Mouse (Mus musculus): ENCODE results near the gene Trmt10c. TPM values are rescaled to one million over a fixed set of nuclear protein-coding genes. Genes with fewer than 3 reads are reported as not detected.
"Not testable (repeated sequence)": the region's sequence is repeated elsewhere in the genome, so short reads cannot be mapped to it uniquely, and the experiment has no call there.

Gene Trmt10c
- polyA plus RNA-seq, 1 experiment from 2014 or later, result 32.3 TPM

- Histone ChIP-seq H3K9me3 (no peaks in the 10 kb centered on the region), H3K36me3 (no peaks in the 10 kb centered on the region), H3K27me3 (replicated peaks) (no peaks in the 10 kb centered on the region), H3K4me2 (replicated peaks) (no peak overlapping the region), H3K9ac (no peak overlapping the region), H3K4me3 (replicated peaks) (no peak overlapping the region), H3K27ac (no peak overlapping the region), H3K4me1 (replicated peaks) (no peaks in the 10 kb centered on the region)
- 90% methylated on average over 6 of the region's 6 CpGs for WGBS
- no peak for ATAC-seq
Measured at GRCm38 (mm10) chr16:56068523-56069070, 31.0 kb upstream of the Trmt10c start.

- Histone ChIP-seq H3K36me3 (no peaks in the 10 kb centered on the region), H3K27ac (no peak overlapping the region), H3K9me3 (no peaks in the 10 kb centered on the region), H3K4me1 (replicated peaks) (no peaks in the 10 kb centered on the region), H3K9ac (no peak overlapping the region), H3K4me2 (replicated peaks) (no peak overlapping the region), H3K4me3 (replicated peaks) (no peak overlapping the region), H3K27me3 (replicated peaks) (no peaks in the 10 kb centered on the region)
- WGBS, result 59% methylated on average over 8 of the region's 8 CpGs
- ATAC-seq, result no peak
Measured at GRCm38 (mm10) chr16:56066113-56066512, 28.5 kb upstream of the Trmt10c start.

- H3K4me1 ChIP-seq (replicated peaks), result no peaks in the 10 kb centered on the region
- ATAC-seq, result peak; percentile 94
- 5% methylated on average over 20 of the region's 20 CpGs for WGBS
- H3K9ac ChIP-seq, result peak overlapping the region; percentile 43
- no peaks in the 10 kb centered on the region for H3K9me3 ChIP-seq
- no peaks in the 10 kb centered on the region for H3K27me3 ChIP-seq (replicated peaks)
- H3K4me3 ChIP-seq (replicated peaks), result peak overlapping the region; percentile 43
- no peak overlapping the region for H3K27ac ChIP-seq
- peak overlapping the region; percentile 76 for H3K4me2 ChIP-seq (replicated peaks)
- H3K36me3 ChIP-seq, result no peaks in the 10 kb centered on the region
Measured at GRCm38 (mm10) chr16:56064334-56064990, 26.8 kb upstream of the Trmt10c start.

GRCm38 (mm10) chr16:56062981-56063380 lies 25.4 kb upstream of the Trmt10c start:
- Histone ChIP-seq H3K4me1 (replicated peaks) (no peaks in the 10 kb centered on the region), H3K36me3 (no peaks in the 10 kb centered on the region), H3K4me2 (replicated peaks) (no peak overlapping the region), H3K9me3 (no peaks in the 10 kb centered on the region), H3K27me3 (replicated peaks) (no peaks in the 10 kb centered on the region), H3K27ac (no peak overlapping the region), H3K9ac (no peak overlapping the region), H3K4me3 (replicated peaks) (no peak overlapping the region)
- no peak for ATAC-seq
- WGBS, result 58% methylated on average over 11 of the region's 11 CpGs

- 74% methylated on average over 7 of the region's 7 CpGs for WGBS
- no peaks in the 10 kb centered on the region for H3K4me1 ChIP-seq (replicated peaks)
- no peak overlapping the region for H3K27ac ChIP-seq
- H3K4me3 ChIP-seq (replicated peaks), result no peak overlapping the region
- H3K36me3 ChIP-seq, result no peaks in the 10 kb centered on the region
- no peak for ATAC-seq
- H3K9ac ChIP-seq, result no peak overlapping the region
- H3K4me2 ChIP-seq (replicated peaks), result no peak overlapping the region
- H3K27me3 ChIP-seq (replicated peaks), result no peaks in the 10 kb centered on the region
- no peaks in the 10 kb centered on the region for H3K9me3 ChIP-seq
Measured at GRCm38 (mm10) chr16:56061995-56062594, 24.5 kb upstream of the Trmt10c start.

GRCm38 (mm10) chr16:56058151-56058550 lies 20.5 kb upstream of the Trmt10c start:
- no peak for ATAC-seq
- 82% methylated on average over 10 of the region's 10 CpGs for WGBS

GRCm38 (mm10) chr16:56056944-56057590 lies 19.4 kb upstream of the Trmt10c start:
- no peak overlapping the region for H3K4me3 ChIP-seq (replicated peaks)
- no peaks in the 10 kb centered on the region for H3K27me3 ChIP-seq (replicated peaks)
- no peak overlapping the region for H3K27ac ChIP-seq
- no peaks in the 10 kb centered on the region for H3K9me3 ChIP-seq
- H3K36me3 ChIP-seq, result no peaks in the 10 kb centered on the region
- no peak for ATAC-seq
- WGBS, result 76% methylated on average over 7 of the region's 7 CpGs
- H3K4me1 ChIP-seq (replicated peaks), result no peaks in the 10 kb centered on the region
- H3K4me2 ChIP-seq (replicated peaks), result no peak overlapping the region
- no peak overlapping the region for H3K9ac ChIP-seq

More at GRCm38 (mm10) chr16:56058151-56058550, 20.5 kb upstream of the Trmt10c start:
- Histone ChIP-seq H3K4me1 (replicated peaks) (no peaks in the 10 kb centered on the region), H3K36me3 (no peaks in the 10 kb centered on the region), H3K9ac (no peak overlapping the region), H3K27me3 (replicated peaks) (no peaks in the 10 kb centered on the region), H3K27ac (no peak overlapping the region), H3K4me3 (replicated peaks) (no peak overlapping the region), H3K4me2 (replicated peaks) (no peak overlapping the region), H3K9me3 (no peaks in the 10 kb centered on the region)

GRCm38 (mm10) chr16:56055911-56056310 lies 18.3 kb upstream of the Trmt10c start:
- Histone ChIP-seq H3K4me2 (replicated peaks) (no peak overlapping the region), H3K36me3 (no peaks in the 10 kb centered on the region), H3K4me1 (replicated peaks) (no peaks in the 10 kb centered on the region), H3K27me3 (replicated peaks) (no peaks in the 10 kb centered on the region), H3K9me3 (no peaks in the 10 kb centered on the region), H3K9ac (no peak overlapping the region), H3K4me3 (replicated peaks) (no peak overlapping the region), H3K27ac (no peak overlapping the region)
- no peak for ATAC-seq
- WGBS, result 73% methylated on average over 3 of the region's 3 CpGs

- H3K27me3 ChIP-seq (replicated peaks); H3K4me3 ChIP-seq (replicated peaks); ATAC-seq; H3K9ac ChIP-seq; H3K36me3 ChIP-seq; H3K27ac ChIP-seq; H3K4me2 ChIP-seq (replicated peaks); H3K9me3 ChIP-seq; H3K4me1 ChIP-seq (replicated peaks): not testable (repeated sequence)
- no CpG with 5 or more reads among the region's 4 CpGs for WGBS
Measured at GRCm38 (mm10) chr16:56048038-56048437, 10.4 kb upstream of the Trmt10c start, which contains the start of gene Senp7. Senp7 (plus strand) TSS chr16:56048338.

- Histone ChIP-seq H3K36me3 (peaks cover 2% of the 10 kb centered on the region; the same call in 1 of the 2 replicates), H3K27ac (peak overlapping the region; percentile 93), H3K4me3 (replicated peaks) (peak overlapping the region; percentile 68), H3K9me3 (no peaks in the 10 kb centered on the region), H3K4me1 (replicated peaks) (peaks cover 6% of the 10 kb centered on the region), H3K4me2 (replicated peaks) (peak overlapping the region; percentile 66), H3K27me3 (replicated peaks) (no peaks in the 10 kb centered on the region), H3K9ac (peak overlapping the region; percentile 90)
- 26% methylated on average over 8 of the region's 8 CpGs for WGBS
- ATAC-seq, result peak; percentile 42
Measured at GRCm38 (mm10) chr16:56038090-56038489, 471 bp upstream of the Trmt10c start.

GRCm38 (mm10) chr16:56036501-56036900 lies 1.1 kb downstream of the Trmt10c start:
- peaks cover 2% of the 10 kb centered on the region; the same call in 1 of the 2 replicates for H3K36me3 ChIP-seq
- H3K4me2 ChIP-seq (replicated peaks), result peak overlapping the region; percentile 66
- no peak overlapping the region for H3K27ac ChIP-seq
- peak overlapping the region; percentile 90 for H3K9ac ChIP-seq
- no peaks in the 10 kb centered on the region for H3K9me3 ChIP-seq
- peak overlapping the region; percentile 68 for H3K4me3 ChIP-seq (replicated peaks)
- H3K27me3 ChIP-seq (replicated peaks), result no peaks in the 10 kb centered on the region
- no peak for ATAC-seq
- H3K4me1 ChIP-seq (replicated peaks), result peaks cover 6% of the 10 kb centered on the region
- 52% methylated on average over 6 of the region's 6 CpGs for whole genome bisulfite sequencing

- WGBS, result 94% methylated on average over 6 of the region's 6 CpGs
- H3K27ac ChIP-seq, result no peak overlapping the region
- no peak overlapping the region for H3K4me2 ChIP-seq (replicated peaks)
- ATAC-seq, result no peak
- H3K9me3 ChIP-seq, result no peaks in the 10 kb centered on the region
- H3K9ac ChIP-seq, result no peak overlapping the region
- peaks cover 6% of the 10 kb centered on the region for H3K4me1 ChIP-seq (replicated peaks)
- H3K4me3 ChIP-seq (replicated peaks), result no peak overlapping the region
- peaks cover 2% of the 10 kb centered on the region; the same call in 1 of the 2 replicates for H3K36me3 ChIP-seq
- H3K27me3 ChIP-seq (replicated peaks), result no peaks in the 10 kb centered on the region
Measured at GRCm38 (mm10) chr16:56034566-56034965, 3.1 kb downstream of the Trmt10c start.

All from intestine, embryonic 15.5 days (tissue).